Mouse (Mus musculus): ENCODE data around the gene Bpnt1. TPM values are rescaled to one million over a fixed set of nuclear protein-coding genes. Genes with fewer than 3 reads are reported as not detected.

The Bpnt1 gene
- total RNA-seq, 1 experiment = 50.6 TPM

- Histone ChIP-seq H3K9ac (ENCODE audit: insufficient read depth, low read depth, low read length, poor library complexity, severe bottlenecking) (no peak overlapping the region), H3K4me3 (ENCODE audit: insufficient read depth in 1 of 2, low read depth in 1 of 2, low read length in 2 of 2, poor library complexity in 1 of 2, severe bottlenecking in 1 of 2) (peak overlapping the region in 1 of 2 experiments; percentile 74; a peak in 1 of 4 replicates), H3K9me3 (ENCODE audit: control insufficient read depth, insufficient read depth, low read depth, low read length) (no peaks in the 10 kb centered on the region), H3K4me1 (ENCODE audit: control insufficient read depth in 2 of 2, insufficient read depth in 2 of 2, low read length in 2 of 2, poor library complexity in 1 of 2) (peaks cover 0 to 8% of the 10 kb centered on the region in 2 experiments; a peak in 3 of 4 replicates), H3K27ac (ENCODE audit: insufficient read depth, low read depth, low read length, poor library complexity, severe bottlenecking) (no peak overlapping the region), H3K36me3 (ENCODE audit: control insufficient read depth, insufficient read depth, low read length, poor library complexity, severe bottlenecking) (peaks cover 5% of the 10 kb centered on the region; the same call in 1 of the 2 replicates)
- TF ChIP-seq HCFC1 (IDR thresholded peaks at IDR 0.05; ENCODE audit: borderline replicate concordance, insufficient read depth, low read length) (no peak), CHD2 (IDR thresholded peaks at IDR 0.05; ENCODE audit: low read depth, low read length) (no peak), MAFK (IDR thresholded peaks at IDR 0.05; ENCODE audit: insufficient read depth, low read depth, low read length) (no peak), ZC3H11A (IDR thresholded peaks at IDR 0.05; ENCODE audit: borderline replicate concordance, low read depth, low read length) (no peak), ZNF384 (IDR thresholded peaks at IDR 0.05; ENCODE audit: low read depth, low read length) (no peak)
- in situ Hi-C loops (cut with MboI; ENCODE audit: low sequenced_read_pairs in 2 of 2, unreplicated experiment in 2 of 2) = no loop called here
- no peak for DNase-seq (ENCODE audit: low read depth, low spot score)
These were observed 585 bp upstream of the Bpnt1 start for GRCm38 (mm10) chr1:185331364-185331763.

GRCm38 (mm10) chr1:185333651-185334050, 1.7 kb downstream of the Bpnt1 start:
- Histone ChIP-seq H3K4me3 (ENCODE audit: insufficient read depth in 1 of 2, low read depth in 1 of 2, low read length in 2 of 2, poor library complexity in 1 of 2, severe bottlenecking in 1 of 2) (no peak overlapping the region), H3K9ac (ENCODE audit: insufficient read depth, low read depth, low read length, poor library complexity, severe bottlenecking) (no peak overlapping the region), H3K9me3 (ENCODE audit: control insufficient read depth, insufficient read depth, low read depth, low read length) (no peaks in the 10 kb centered on the region), H3K4me1 (ENCODE audit: control insufficient read depth in 2 of 2, insufficient read depth in 2 of 2, low read length in 2 of 2, poor library complexity in 1 of 2) (peaks cover 2 to 8% of the 10 kb centered on the region in 2 experiments; a peak in 3 of 4 replicates), H3K36me3 (ENCODE audit: control insufficient read depth, insufficient read depth, low read length, poor library complexity, severe bottlenecking) (peaks cover under 1% of the 10 kb centered on the region; the same call in 1 of the 2 replicates), H3K27ac (ENCODE audit: insufficient read depth, low read depth, low read length, poor library complexity, severe bottlenecking) (no peak overlapping the region)
- no peak for DNase-seq (ENCODE audit: low read depth, low spot score)
- in situ Hi-C loops (cut with MboI; ENCODE audit: low sequenced_read_pairs in 2 of 2, unreplicated experiment in 2 of 2) = no loop called here
- no peak for TF ChIP-seq CHD2 (IDR thresholded peaks at IDR 0.05; ENCODE audit: low read depth, low read length)
- TF ChIP-seq ZNF384 (IDR thresholded peaks at IDR 0.05; ENCODE audit: low read depth, low read length) = no peak
- no peak for TF ChIP-seq MAFK (IDR thresholded peaks at IDR 0.05; ENCODE audit: insufficient read depth, low read depth, low read length)
- TF ChIP-seq HCFC1 (IDR thresholded peaks at IDR 0.05; ENCODE audit: borderline replicate concordance, insufficient read depth, low read length) = no peak
- TF ChIP-seq ZC3H11A (IDR thresholded peaks at IDR 0.05; ENCODE audit: borderline replicate concordance, low read depth, low read length) = no peak

GRCm38 (mm10) chr1:185334136-185334535, 2.2 kb downstream of the Bpnt1 start:
- in situ Hi-C loops (cut with MboI; ENCODE audit: low sequenced_read_pairs in 2 of 2, unreplicated experiment in 2 of 2) = no loop called here
- Histone ChIP-seq H3K36me3 (ENCODE audit: control insufficient read depth, insufficient read depth, low read length, poor library complexity, severe bottlenecking) (peaks cover 2% of the 10 kb centered on the region; the same call in 1 of the 2 replicates), H3K4me3 (ENCODE audit: insufficient read depth in 1 of 2, low read depth in 1 of 2, low read length in 2 of 2, poor library complexity in 1 of 2, severe bottlenecking in 1 of 2) (no peak overlapping the region), H3K9ac (ENCODE audit: insufficient read depth, low read depth, low read length, poor library complexity, severe bottlenecking) (no peak overlapping the region), H3K4me1 (ENCODE audit: control insufficient read depth in 2 of 2, insufficient read depth in 2 of 2, low read length in 2 of 2, poor library complexity in 1 of 2) (peaks cover 2 to 8% of the 10 kb centered on the region in 2 experiments; a peak in 3 of 4 replicates), H3K9me3 (ENCODE audit: control insufficient read depth, insufficient read depth, low read depth, low read length) (no peaks in the 10 kb centered on the region), H3K27ac (ENCODE audit: insufficient read depth, low read depth, low read length, poor library complexity, severe bottlenecking) (no peak overlapping the region)
- DNase-seq (ENCODE audit: low read depth, low spot score) = no peak
- no peak for TF ChIP-seq ZC3H11A (IDR thresholded peaks at IDR 0.05; ENCODE audit: borderline replicate concordance, low read depth, low read length)
- no peak for TF ChIP-seq HCFC1 (IDR thresholded peaks at IDR 0.05; ENCODE audit: borderline replicate concordance, insufficient read depth, low read length)
- TF ChIP-seq ZNF384 (IDR thresholded peaks at IDR 0.05; ENCODE audit: low read depth, low read length) = no peak

DNA sequence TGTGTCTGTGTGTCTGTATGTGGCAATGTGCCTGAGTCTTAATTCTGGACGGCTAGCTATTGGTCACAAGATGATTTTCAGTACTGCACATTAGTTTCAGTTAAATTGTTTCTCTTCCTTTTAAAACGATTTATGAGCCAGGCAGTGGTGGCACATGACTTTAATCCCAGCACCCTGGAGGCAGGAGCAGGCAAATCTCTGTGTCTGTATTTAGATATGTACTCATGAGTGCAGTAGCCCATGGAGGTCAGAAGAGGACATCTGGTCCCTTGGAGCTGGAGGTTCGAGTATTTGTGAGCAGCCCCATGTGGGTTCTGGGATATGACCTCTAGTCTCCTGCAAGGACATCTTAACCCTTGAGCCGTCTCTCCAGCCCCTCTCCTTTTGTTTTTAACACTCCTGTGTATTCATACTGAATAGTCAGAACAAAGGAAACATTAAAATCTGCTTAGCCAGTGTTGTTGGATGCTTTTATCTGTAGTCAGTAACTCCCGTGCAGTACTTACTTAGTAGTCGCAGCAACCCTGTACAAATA, 3.3 kb downstream of the Bpnt1 start:
- no peak overlapping the region; the same call in 1 of the 2 replicates for H3K27ac ChIP-seq (ENCODE audit: insufficient read depth, low read depth, low read length, poor library complexity, severe bottlenecking)
- in situ Hi-C loops (cut with MboI; ENCODE audit: low sequenced_read_pairs in 2 of 2, unreplicated experiment in 2 of 2) = no loop called here
- no peak for DNase-seq (ENCODE audit: low read depth, low spot score)
- H3K36me3 ChIP-seq (ENCODE audit: control insufficient read depth, insufficient read depth, low read length, poor library complexity, severe bottlenecking) = peaks cover 5% of the 10 kb centered on the region; the same call in 1 of the 2 replicates
- H3K4me1 ChIP-seq (ENCODE audit: control insufficient read depth in 2 of 2, insufficient read depth in 2 of 2, low read length in 2 of 2, poor library complexity in 1 of 2) = peaks cover 2 to 4% of the 10 kb centered on the region in 2 experiments; a peak in 2 of 4 replicates
- H3K9me3 ChIP-seq (ENCODE audit: control insufficient read depth, insufficient read depth, low read depth, low read length) = no peaks in the 10 kb centered on the region
- no peak overlapping the region for H3K9ac ChIP-seq (ENCODE audit: insufficient read depth, low read depth, low read length, poor library complexity, severe bottlenecking)
- H3K4me3 ChIP-seq (ENCODE audit: insufficient read depth in 1 of 2, low read depth in 1 of 2, low read length in 2 of 2, poor library complexity in 1 of 2, severe bottlenecking in 1 of 2) = no peak overlapping the region; a peak in 1 of 4 replicates
- TF ChIP-seq MAFK (IDR thresholded peaks at IDR 0.05; ENCODE audit: insufficient read depth, low read depth, low read length) = no peak
- no peak for TF ChIP-seq ZC3H11A (IDR thresholded peaks at IDR 0.05; ENCODE audit: borderline replicate concordance, low read depth, low read length)
- no peak for TF ChIP-seq ZNF384 (IDR thresholded peaks at IDR 0.05; ENCODE audit: low read depth, low read length)
- TF ChIP-seq CHD2 (IDR thresholded peaks at IDR 0.05; ENCODE audit: low read depth, low read length) = no peak
- no peak for TF ChIP-seq HCFC1 (IDR thresholded peaks at IDR 0.05; ENCODE audit: borderline replicate concordance, insufficient read depth, low read length)
